Mouse (Mus musculus) embryonic facial prominence, embryonic 10.5 days (tissue): ENCODE measurements around the gene Map3k11. TPM values are rescaled to one million over a fixed set of nuclear protein-coding genes. Genes with fewer than 3 reads are reported as not detected.

Experiments
- DNase-seq: peaks from one replicate; pipeline ENCODE4 v3.0.0-alpha.2; 2017; ENCODE audit warnings: low spot score
- H3K27ac ChIP-seq: fragments of 300-500 bp; sonication (generic); replicated peaks from 2 replicates; pipeline ENCODE4 v1.5.1; 2016; ENCODE audit warnings: mild to moderate bottlenecking
- H3K27me3 ChIP-seq: fragments of 300-500 bp; sonication (generic); replicated peaks from 2 replicates; pipeline ENCODE4 v1.6.1; 2016; ENCODE audit warnings: low read depth, mild to moderate bottlenecking; ENCODE audit not compliant: poor library complexity, severe bottlenecking
- H3K36me3 ChIP-seq: fragments of 300-500 bp; sonication (generic); replicated peaks from 2 replicates; pipeline ENCODE4 v1.6.1; 2016; ENCODE audit warnings: mild to moderate bottlenecking, moderate library complexity
- H3K4me1 ChIP-seq: fragments of 300-500 bp; sonication (generic); 2 replicates; pipeline ENCODE4 v1.6.1; 2016
- H3K4me3 ChIP-seq: fragments of 300-500 bp; sonication (generic); 2 replicates; pipeline ENCODE4 v1.5.1; 2016; ENCODE audit warnings: mild to moderate bottlenecking, moderate library complexity
- H3K9me3 ChIP-seq: fragments of 300-500 bp; sonication (generic); 2 replicates; pipeline ENCODE4 v1.6.1; 2016; ENCODE audit warnings: mild to moderate bottlenecking
- WGBS: fragments of 180-500 bp; shearing (Covaris S2); methylation state at CpG from one replicate; pipeline ENCODE4 v1.1.7; 2016; 5-methylcytosine and 5-hydroxymethylcytosine counted together
- polyA plus RNA-seq: library from polyadenylated mRNA; unstranded; fragments of >200 nt; fragmentation: Nextera tagmentation; extraction: Ambion mirVana; gene quantifications from 2 replicates; pipeline ENCODE4 v1.2.1, GENCODE M21; 2016

Map3k11 gene
- polyA plus RNA-seq, 1 experiment from 2014 or later: 32.1 TPM

GRCm38 (mm10) chr19:5653969-5654719 lies 34.4 kb upstream of the Map3k11 start:
- Histone ChIP-seq H3K9me3 (no peaks in the 10 kb centered on the region), H3K36me3 (peaks cover 74% of the 10 kb centered on the region), H3K4me3 (peak overlapping the region; percentile 62), H3K27me3 (peaks cover 60% of the 10 kb centered on the region), H3K27ac (peak overlapping the region; percentile 67), H3K4me1 (peaks cover 38% of the 10 kb centered on the region)
- WGBS: 4% methylated on average over 62 of the region's 62 CpGs
- DNase-seq: peak; percentile 84

GRCm38 (mm10) chr19:5654720-5655298 lies 33.7 kb upstream of the Map3k11 start:
- DNase-seq: peak; percentile 46
- Histone ChIP-seq H3K9me3 (no peaks in the 10 kb centered on the region), H3K27ac (peak overlapping the region; percentile 48; the same call in 1 of the 2 replicates), H3K36me3 (peaks cover 79% of the 10 kb centered on the region), H3K27me3 (peaks cover 60% of the 10 kb centered on the region), H3K4me3 (peak overlapping the region; percentile 62), H3K4me1 (peaks cover 36% of the 10 kb centered on the region)
- 5% methylated on average over 43 of the region's 43 CpGs for WGBS

GRCm38 (mm10) chr19:5660942-5661751 lies 27.4 kb upstream of the Map3k11 start:
- Histone ChIP-seq H3K27me3 (peaks cover 10% of the 10 kb centered on the region), H3K27ac (peak overlapping the region; percentile 71), H3K9me3 (no peaks in the 10 kb centered on the region), H3K36me3 (peaks cover 69% of the 10 kb centered on the region), H3K4me3 (peak overlapping the region; percentile 35), H3K4me1 (peaks cover 52% of the 10 kb centered on the region)
- no peak for DNase-seq
- WGBS: 80% methylated on average over 16 of the region's 16 CpGs

GRCm38 (mm10) chr19:5662310-5662709 lies 26.2 kb upstream of the Map3k11 start:
- Histone ChIP-seq H3K4me1 (peaks cover 52% of the 10 kb centered on the region), H3K27me3 (no peaks in the 10 kb centered on the region), H3K27ac (peak overlapping the region; percentile 86), H3K4me3 (peak overlapping the region; percentile 67), H3K9me3 (no peaks in the 10 kb centered on the region), H3K36me3 (peaks cover 70% of the 10 kb centered on the region)
- no peak for DNase-seq
- WGBS: 75% methylated on average over 8 of the region's 8 CpGs

GRCm38 (mm10) chr19:5662981-5663913 lies 25.3 kb upstream of the Map3k11 start, which contains the start of gene Sipa1:
Gene Sipa1, minus strand, starts transcription at chr19:5663707.
- peak within 1 kb of the TSS; percentile 86 for H3K27ac ChIP-seq
- H3K4me3 ChIP-seq: peak within 1 kb of the TSS; percentile 67
- H3K9me3 ChIP-seq: no peaks in the 10 kb centered on the region
- DNase-seq: peak; percentile 93
- H3K27me3 ChIP-seq: no peaks in the 10 kb centered on the region
- under 1% methylated on average over 32 of the region's 32 CpGs for WGBS
- peaks cover 52% of the 10 kb centered on the region for H3K4me1 ChIP-seq
- peaks cover 71% of the 10 kb centered on the region for H3K36me3 ChIP-seq

- 89% methylated on average over 10 of the region's 10 CpGs for WGBS
- peaks cover 72% of the 10 kb centered on the region for H3K36me3 ChIP-seq
- no peaks in the 10 kb centered on the region for H3K27me3 ChIP-seq
- peak overlapping the region; percentile 21; the same call in 1 of the 2 replicates for H3K4me3 ChIP-seq
- DNase-seq: no peak
- H3K27ac ChIP-seq: no peak overlapping the region; the same call in 1 of the 2 replicates
- no peaks in the 10 kb centered on the region for H3K9me3 ChIP-seq
- H3K4me1 ChIP-seq: peaks cover 48% of the 10 kb centered on the region
Measured at GRCm38 (mm10) chr19:5664669-5665257, 23.8 kb upstream of the Map3k11 start.

GRCm38 (mm10) chr19:5665465-5665864 lies 23.1 kb upstream of the Map3k11 start:
- 0 out of 2 replicates have a peak overlapping the region, but pooled peaks have one; percentile 12 for H3K4me3 ChIP-seq
- no peak overlapping the region for H3K27ac ChIP-seq
- H3K9me3 ChIP-seq: no peaks in the 10 kb centered on the region
- no peak for DNase-seq
- no peaks in the 10 kb centered on the region for H3K27me3 ChIP-seq
- 90% methylated on average over 15 of the region's 15 CpGs for WGBS
- peaks cover 45% of the 10 kb centered on the region for H3K4me1 ChIP-seq
- H3K36me3 ChIP-seq: peaks cover 72% of the 10 kb centered on the region

- Histone ChIP-seq H3K4me1 (peaks cover 35% of the 10 kb centered on the region), H3K4me3 (peak overlapping the region; percentile 8; the same call in 1 of the 2 replicates), H3K36me3 (peaks cover 75% of the 10 kb centered on the region), H3K9me3 (no peaks in the 10 kb centered on the region), H3K27me3 (no peaks in the 10 kb centered on the region), H3K27ac (no peak overlapping the region)
- no peak for DNase-seq
- 95% methylated on average over 18 of the region's 18 CpGs for WGBS
Measured at GRCm38 (mm10) chr19:5666386-5666785, 22.2 kb upstream of the Map3k11 start.

GRCm38 (mm10) chr19:5668372-5668771 lies 20.2 kb upstream of the Map3k11 start:
- WGBS: 89% methylated on average over 4 of the region's 4 CpGs
- Histone ChIP-seq H3K9me3 (no peaks in the 10 kb centered on the region), H3K36me3 (peaks cover 89% of the 10 kb centered on the region), H3K27ac (no peak overlapping the region), H3K4me1 (peaks cover 16% of the 10 kb centered on the region), H3K4me3 (no peak overlapping the region), H3K27me3 (no peaks in the 10 kb centered on the region)
- no peak for DNase-seq

- H3K4me1 ChIP-seq: no peaks in the 10 kb centered on the region
- no peaks in the 10 kb centered on the region for H3K27me3 ChIP-seq
- H3K9me3 ChIP-seq: no peaks in the 10 kb centered on the region
- H3K36me3 ChIP-seq: peaks cover 97% of the 10 kb centered on the region
- no peak overlapping the region for H3K27ac ChIP-seq
- no peak overlapping the region for H3K4me3 ChIP-seq
- DNase-seq: no peak
- WGBS: 92% methylated on average over 4 of the region's 4 CpGs
Measured at GRCm38 (mm10) chr19:5680432-5680831, 8.1 kb upstream of the Map3k11 start.

- no peak overlapping the region for H3K27ac ChIP-seq
- DNase-seq: no peak
- 92% methylated on average over 12 of the region's 12 CpGs for WGBS
- H3K4me1 ChIP-seq: peaks cover 14% of the 10 kb centered on the region
- no peaks in the 10 kb centered on the region for H3K27me3 ChIP-seq
- H3K36me3 ChIP-seq: peaks cover 81% of the 10 kb centered on the region
- H3K9me3 ChIP-seq: no peaks in the 10 kb centered on the region
- no peak overlapping the region for H3K4me3 ChIP-seq
Measured at GRCm38 (mm10) chr19:5684236-5684635, 4.3 kb upstream of the Map3k11 start.
